Mouse (Mus musculus) macrophage (primary cell): ENCODE data around the gene Rbm26. TPM values are rescaled to one million over a fixed set of nuclear protein-coding genes. Genes with fewer than 3 reads are reported as not detected.

Experiments
- H3K27ac ChIP-seq: fragments of 350-480 bp; formaldehyde crosslinking; 2 replicates; pipeline ENCODE4 v1.9.0; 2021
- H3K36me3 ChIP-seq: fragments of 350-480 bp; formaldehyde crosslinking; 2 replicates; pipeline ENCODE4 v1.9.0; 2021; ENCODE audit errors: inconsistent target
- H3K4me3 ChIP-seq: fragments of 350-480 bp; formaldehyde crosslinking; 2 replicates; pipeline ENCODE4 v1.9.0; 2021; ENCODE audit errors: inconsistent target
- H3K79me2 ChIP-seq: fragments of 350-480 bp; formaldehyde crosslinking; 2 replicates; pipeline ENCODE4 v1.9.0; 2021; ENCODE audit errors: inconsistent target
- WGBS: methylation state at CpG from one replicate; pipeline ENCODE4 v1.1.7; 2026; ENCODE audit warnings: inconsistent platforms; ENCODE audit not compliant: missing documents; 5-methylcytosine and 5-hydroxymethylcytosine counted together
- polyA plus RNA-seq: library from polyadenylated mRNA; stranded (reverse); fragments of 250-400 nt; gene quantifications from 3 replicates; pipeline ENCODE4 v1.2.4, GENCODE M21; 2018; ENCODE audit warnings: inconsistent platforms

Rbm26 gene
- polyA plus RNA-seq, 1 experiment from 2014 or later = 27.6 TPM

- no peak overlapping the region for H3K4me3 ChIP-seq
- no peak overlapping the region for H3K27ac ChIP-seq
- WGBS = 81% methylated on average over 11 of the region's 11 CpGs
- H3K79me2 ChIP-seq = no peaks in the 10 kb centered on the region
- no peaks in the 10 kb centered on the region for H3K36me3 ChIP-seq
These were observed 106.7 kb downstream of the Rbm26 start for GRCm38 (mm10) chr14:105070258-105071009.

- H3K4me3 ChIP-seq = no peak overlapping the region
- 79% methylated on average over 5 of the region's 5 CpGs for WGBS
- H3K27ac ChIP-seq = no peak overlapping the region
- no peaks in the 10 kb centered on the region for H3K36me3 ChIP-seq
- H3K79me2 ChIP-seq = no peaks in the 10 kb centered on the region
These were observed 109.1 kb downstream of the Rbm26 start for GRCm38 (mm10) chr14:105068060-105068459.

- 92% methylated on average over 1 of the region's 1 CpGs for WGBS
- Histone ChIP-seq H3K27ac (no peak overlapping the region), H3K36me3 (no peaks in the 10 kb centered on the region), H3K79me2 (no peaks in the 10 kb centered on the region), H3K4me3 (no peak overlapping the region)
These were observed 112.9 kb downstream of the Rbm26 start for GRCm38 (mm10) chr14:105064243-105064642.

- Histone ChIP-seq H3K79me2 (no peaks in the 10 kb centered on the region), H3K4me3 (no peak overlapping the region), H3K36me3 (no peaks in the 10 kb centered on the region), H3K27ac (no peak overlapping the region)
- WGBS = 85% methylated on average over 2 of the region's 2 CpGs
These were observed 115.9 kb downstream of the Rbm26 start for GRCm38 (mm10) chr14:105061230-105061629.

GRCm38 (mm10) chr14:105057934-105058333 lies 119.2 kb downstream of the Rbm26 start:
- H3K4me3 ChIP-seq = no peak overlapping the region
- H3K36me3 ChIP-seq = no peaks in the 10 kb centered on the region
- H3K79me2 ChIP-seq = no peaks in the 10 kb centered on the region
- H3K27ac ChIP-seq = no peak overlapping the region

Other genes starting within 250 kb of the Rbm26 start
- gene Ndfip2, start 81.2 kb upstream of the Rbm26 start, polyA plus RNA-seq = 22.0 to 46.7 TPM (median 35.3 TPM) in 3 replicates